Mouse (Mus musculus) liver, postnatal 0 days (tissue): ENCODE results near the gene Myh1. TPM values are rescaled to one million over a fixed set of nuclear protein-coding genes. Genes with fewer than 3 reads are reported as not detected.

Source experiments
- ATAC-seq: fragments of 200-750 bp; cut with Nextera tagmentation; 2 replicates; pipeline ENCODE4 v1.8.0; 2017; ENCODE audit warnings: mild to moderate bottlenecking, moderate library complexity
- DNase-seq: peaks from one replicate; pipeline ENCODE4 v3.0.0-alpha.2; 2016
- H3K27ac ChIP-seq: fragments of 300-500 bp; sonication (generic); 2 replicates; pipeline ENCODE4 v1.5.1; 2014; ENCODE audit warnings: antibody characterized with exemption, moderate library complexity, mild to moderate bottlenecking, low read depth
- H3K27me3 ChIP-seq: fragments of 300-500 bp; sonication (generic); 2 replicates; pipeline ENCODE4 v1.6.1; 2014; ENCODE audit warnings: low read length, control low read depth, mixed read lengths; ENCODE audit not compliant: insufficient read depth
- H3K36me3 ChIP-seq: fragments of 300-500 bp; sonication (generic); replicated peaks from 2 replicates; pipeline ENCODE4 v1.6.1; 2014; ENCODE audit warnings: mild to moderate bottlenecking, control low read depth, low read length, moderate library complexity, mixed read lengths; ENCODE audit not compliant: insufficient read depth
- H3K4me1 ChIP-seq: fragments of 300-500 bp; sonication (generic); 2 replicates; pipeline ENCODE4 v1.6.1; 2014; ENCODE audit warnings: antibody characterized with exemption, mild to moderate bottlenecking, control low read depth; ENCODE audit not compliant: insufficient read depth
- H3K4me2 ChIP-seq: fragments of 300-500 bp; sonication (generic); 2 replicates; pipeline ENCODE4 v1.6.1; 2014; ENCODE audit warnings: low read depth, mild to moderate bottlenecking, low read length, moderate library complexity, mixed read lengths
- H3K4me3 ChIP-seq: fragments of 300-500 bp; sonication (generic); 2 replicates; pipeline ENCODE4 v1.5.1; 2014; ENCODE audit warnings: low read depth, low read length
- H3K9ac ChIP-seq: fragments of 300-500 bp; sonication (generic); replicated peaks from 2 replicates; pipeline ENCODE4 v1.6.1; 2014; ENCODE audit warnings: mild to moderate bottlenecking, moderate library complexity
- H3K9me3 ChIP-seq: fragments of 300-500 bp; sonication (generic); 2 replicates; pipeline ENCODE4 v1.6.1; 2016; ENCODE audit warnings: mild to moderate bottlenecking, control low read depth, low read length, mixed read lengths
- CTCF ChIP-seq: sonication (generic); IDR thresholded peaks from 2 replicates; pipeline ENCODE4 v1.5.1; 2016; ENCODE audit warnings: antibody characterized with exemption, low read depth
- EP300 ChIP-seq: IDR thresholded peaks from 2 replicates; pipeline ENCODE4 v1.6.1; 2016; ENCODE audit warnings: antibody characterized with exemption, low read depth, mild to moderate bottlenecking
- WGBS: fragments of 180-500 bp; shearing (Covaris S2); extraction: QIAGEN DNeasy Blood & Tissue Kit; methylation state at CpG from one replicate; pipeline ENCODE4 v1.1.7; 2014; ENCODE audit not compliant: insufficient replicate concordance; 5-methylcytosine and 5-hydroxymethylcytosine counted together
- polyA plus RNA-seq: library from polyadenylated mRNA; unstranded; fragments of >200 nt; fragmentation: Nextera tagmentation; extraction: Ambion mirVana; gene quantifications from 2 replicates; pipeline ENCODE4 v1.2.1, GENCODE M21; 2015

The Myh1 gene
- polyA plus RNA-seq, 1 experiment from 2014 or later = 0.08 TPM

- no peak overlapping the region for H3K4me3 ChIP-seq
- H3K27me3 ChIP-seq = no peaks in the 10 kb centered on the region
- H3K4me1 ChIP-seq = no peaks in the 10 kb centered on the region
- no peak for ATAC-seq
- no peak overlapping the region for H3K27ac ChIP-seq
- no peak for DNase-seq
- TF ChIP-seq EP300 (no peak), CTCF (no peak)
- no peak overlapping the region for H3K4me2 ChIP-seq
- H3K9me3 ChIP-seq = no peaks in the 10 kb centered on the region
- no peaks in the 10 kb centered on the region for H3K36me3 ChIP-seq
- WGBS = 54% methylated on average over 5 of the region's 5 CpGs
- no peak overlapping the region for H3K9ac ChIP-seq
These were observed 23.5 kb upstream of the Myh1 start for GRCm38 (mm10) chr11:67176376-67176775.

GRCm38 (mm10) chr11:67190316-67190715 is 9.5 kb upstream of the Myh1 start:
- no peak for DNase-seq
- 80% methylated on average over 10 of the region's 10 CpGs for WGBS

GRCm38 (mm10) chr11:67190814-67191213 is 9.0 kb upstream of the Myh1 start:
- Histone ChIP-seq H3K9ac (no peak overlapping the region), H3K9me3 (no peaks in the 10 kb centered on the region), H3K4me1 (no peaks in the 10 kb centered on the region), H3K4me2 (no peak overlapping the region), H3K4me3 (no peak overlapping the region), H3K27me3 (no peaks in the 10 kb centered on the region), H3K36me3 (no peaks in the 10 kb centered on the region), H3K27ac (no peak overlapping the region)
- WGBS = 73% methylated on average over 2 of the region's 2 CpGs
- no peak for TF ChIP-seq EP300
- no peak for TF ChIP-seq CTCF
- no peak for ATAC-seq
- DNase-seq = no peak

More at GRCm38 (mm10) chr11:67190316-67190715, 9.5 kb upstream of the Myh1 start:
- Histone ChIP-seq H3K4me2 (no peak overlapping the region), H3K9ac (no peak overlapping the region), H3K4me3 (no peak overlapping the region), H3K9me3 (no peaks in the 10 kb centered on the region), H3K36me3 (no peaks in the 10 kb centered on the region), H3K27ac (no peak overlapping the region), H3K27me3 (no peaks in the 10 kb centered on the region), H3K4me1 (no peaks in the 10 kb centered on the region)
- TF ChIP-seq CTCF (no peak), EP300 (no peak)
- ATAC-seq = no peak

- DNase-seq (no peak), ATAC-seq (no peak)
- Histone ChIP-seq H3K9me3 (no peaks in the 10 kb centered on the region), H3K4me3 (no peak overlapping the region), H3K27me3 (no peaks in the 10 kb centered on the region), H3K27ac (no peak overlapping the region), H3K4me1 (no peaks in the 10 kb centered on the region), H3K9ac (no peak overlapping the region), H3K36me3 (no peaks in the 10 kb centered on the region), H3K4me2 (no peak overlapping the region)
- TF ChIP-seq CTCF (no peak), EP300 (no peak)
- 84% methylated on average over 14 of the region's 14 CpGs for WGBS
These were observed 8.4 kb upstream of the Myh1 start for GRCm38 (mm10) chr11:67191496-67191895.

GRCm38 (mm10) chr11:67199321-67199720 is 531 bp upstream of the Myh1 start:
- no peaks in the 10 kb centered on the region for H3K27me3 ChIP-seq
- H3K36me3 ChIP-seq = no peaks in the 10 kb centered on the region
- DNase-seq (no peak), ATAC-seq (no peak)
- no peak overlapping the region for H3K4me2 ChIP-seq
- H3K27ac ChIP-seq = no peak overlapping the region
- no peaks in the 10 kb centered on the region for H3K9me3 ChIP-seq
- no peak overlapping the region for H3K9ac ChIP-seq
- TF ChIP-seq CTCF (no peak), EP300 (no peak)
- no peaks in the 10 kb centered on the region for H3K4me1 ChIP-seq
- WGBS = 56% methylated on average over 1 of the region's 1 CpGs
- no peak overlapping the region for H3K4me3 ChIP-seq

GRCm38 (mm10) chr11:67204766-67205165 is 4.9 kb downstream of the Myh1 start:
- Histone ChIP-seq H3K4me3 (no peak overlapping the region), H3K9ac (no peak overlapping the region), H3K4me1 (no peaks in the 10 kb centered on the region), H3K27me3 (no peaks in the 10 kb centered on the region), H3K9me3 (no peaks in the 10 kb centered on the region), H3K36me3 (no peaks in the 10 kb centered on the region), H3K27ac (no peak overlapping the region), H3K4me2 (no peak overlapping the region)
- ATAC-seq = no peak
- WGBS = 63% methylated on average over 3 of the region's 3 CpGs
- no peak for DNase-seq
- no peak for TF ChIP-seq EP300

GRCm38 (mm10) chr11:67221803-67222202 is 22.0 kb downstream of the Myh1 start:
- H3K9me3 ChIP-seq = no peaks in the 10 kb centered on the region
- H3K27ac ChIP-seq = no peak overlapping the region
- DNase-seq (no peak), ATAC-seq (no peak)
- no peaks in the 10 kb centered on the region for H3K27me3 ChIP-seq
- no peak overlapping the region for H3K4me2 ChIP-seq
- H3K9ac ChIP-seq = no peak overlapping the region
- 76% methylated on average over 8 of the region's 8 CpGs for WGBS
- TF ChIP-seq EP300 = no peak
- no peak for TF ChIP-seq CTCF
- no peaks in the 10 kb centered on the region for H3K4me1 ChIP-seq
- H3K36me3 ChIP-seq = no peaks in the 10 kb centered on the region
- H3K4me3 ChIP-seq = no peak overlapping the region
